Mouse (Mus musculus): ENCODE data around the gene Sqor. TPM values are rescaled to one million over a fixed set of nuclear protein-coding genes. Genes with fewer than 3 reads are reported as not detected.

Gene Sqor
- 10 to 100 TPM; 38.0 to 46.5 (median 43.7) TPM for total RNA-seq (2022)

GRCm38 (mm10) chr2:122765071-122765793, at the start of gene Sqor:
TSS of gene Sqor (plus strand) at chr2:122765237.
- DNase-seq (ENCODE audit: low spot score in 2 of 2): peak; percentile 63 to 69

DNA sequence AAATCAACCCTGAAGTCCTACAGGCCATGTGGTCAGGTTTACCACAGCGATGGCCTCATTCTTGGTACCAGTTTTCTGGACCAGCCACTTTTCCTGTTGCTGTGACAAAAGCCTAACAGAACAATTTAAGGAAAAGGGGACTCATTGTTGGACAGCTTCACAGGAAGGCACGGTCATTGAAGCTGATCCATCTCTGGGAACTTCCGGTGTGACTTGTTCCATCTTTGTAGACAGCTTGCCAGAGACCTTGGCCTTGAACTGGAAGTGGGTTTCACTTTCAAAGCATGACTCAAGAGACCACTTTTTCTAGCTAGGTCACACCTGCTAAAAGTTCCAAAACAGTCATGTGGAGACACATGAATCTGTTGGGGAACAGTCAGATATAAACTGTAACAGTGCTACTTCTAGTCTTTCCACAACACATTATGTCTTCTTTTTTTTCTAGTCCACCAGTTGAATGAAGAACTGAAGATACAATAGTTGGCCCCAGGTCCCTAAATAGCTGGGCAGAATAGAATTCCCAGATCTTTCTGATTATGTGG, 48.7 kb upstream of the Sqor start:
- DNase-seq (ENCODE audit: low spot score in 2 of 2): no peak

DNA sequence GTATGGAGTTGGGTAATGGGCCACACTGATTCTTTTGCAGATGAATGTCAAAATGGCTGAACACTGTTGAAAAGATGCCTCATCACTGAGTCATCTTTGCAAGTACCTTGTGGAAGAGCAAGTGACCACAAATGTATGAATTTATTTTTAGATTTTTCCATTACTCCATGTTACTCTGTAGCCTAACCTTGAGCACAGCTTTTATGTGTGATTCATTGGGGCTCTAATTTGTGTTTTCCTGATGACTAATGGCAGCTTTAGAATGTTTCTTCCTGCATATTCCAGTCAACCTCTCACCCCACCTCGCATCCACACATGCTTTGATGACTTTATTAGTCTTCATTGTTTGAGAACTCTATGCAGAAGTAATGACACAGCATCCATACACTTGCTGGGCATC, 45.8 kb upstream of the Sqor start:
- DNase-seq (ENCODE audit: low spot score in 2 of 2): no peak

- DNase-seq (ENCODE audit: low spot score in 2 of 2): no peak
Observed at GRCm38 (mm10) chr2:122720564-122720963, 44.5 kb upstream of the Sqor start.

DNA sequence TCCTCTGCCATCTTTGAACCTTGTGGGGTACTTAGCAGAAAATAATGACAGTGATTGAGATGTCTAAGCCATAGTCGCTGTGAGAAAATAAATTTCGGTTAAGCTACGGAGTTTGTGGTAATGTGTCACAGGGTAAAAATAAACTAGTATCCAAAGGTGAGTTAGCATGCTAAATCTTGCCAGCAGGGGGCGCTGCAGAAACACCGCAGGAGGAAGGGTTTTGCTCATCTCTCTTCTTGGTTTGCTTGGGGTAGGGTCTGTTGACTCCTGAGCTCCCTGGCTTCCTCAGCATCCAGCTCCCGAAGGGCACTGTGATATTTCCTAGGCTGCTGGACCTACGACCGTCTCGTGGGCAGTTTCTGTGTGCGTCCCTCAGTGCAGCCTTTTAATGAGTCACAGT, 39.4 kb upstream of the Sqor start:
- peak; percentile 22 to 31 for DNase-seq (ENCODE audit: low spot score in 2 of 2)

GRCm38 (mm10) chr2:122731456-122731855, 33.6 kb upstream of the Sqor start:
- DNase-seq (ENCODE audit: low spot score in 2 of 2): no peak

- peak; percentile 81 to 85 for DNase-seq (ENCODE audit: low spot score in 2 of 2)
Observed at GRCm38 (mm10) chr2:122737894-122738830, 26.9 kb upstream of the Sqor start, which contains the start of gene Bloc1s6. TSS of gene Bloc1s6 (plus strand) at chr2:122738503.

DNA sequence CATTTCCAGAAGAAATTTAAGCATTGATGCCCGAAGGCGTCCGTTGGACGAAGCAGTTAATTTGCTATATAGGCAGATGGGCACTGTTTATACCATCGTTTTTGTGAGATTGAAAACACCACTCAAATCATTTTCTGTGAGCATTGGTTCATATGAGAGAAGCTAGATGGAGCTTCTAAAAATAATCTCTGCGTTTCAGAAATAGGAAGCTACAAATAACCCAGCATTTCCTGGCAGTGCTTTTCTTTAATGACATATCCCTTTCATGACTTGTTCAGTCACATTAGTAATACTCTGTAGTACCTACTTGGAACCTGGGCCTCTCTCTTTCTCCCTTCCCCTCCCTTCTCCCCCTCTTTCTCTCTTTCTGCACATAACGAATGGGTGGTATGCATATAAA, 26.0 kb upstream of the Sqor start:
- DNase-seq (ENCODE audit: low spot score in 2 of 2): no peak

- no peak for DNase-seq (ENCODE audit: low spot score in 2 of 2)
Observed at GRCm38 (mm10) chr2:122746461-122746860, 18.6 kb upstream of the Sqor start.

- DNase-seq (ENCODE audit: low spot score in 2 of 2): peak in 1 of 2 experiments; percentile 12
Observed at GRCm38 (mm10) chr2:122753739-122754343, 11.2 kb upstream of the Sqor start.

GRCm38 (mm10) chr2:122759791-122760190, 5.2 kb upstream of the Sqor start:
- DNase-seq (ENCODE audit: low spot score in 2 of 2): no peak

DNA sequence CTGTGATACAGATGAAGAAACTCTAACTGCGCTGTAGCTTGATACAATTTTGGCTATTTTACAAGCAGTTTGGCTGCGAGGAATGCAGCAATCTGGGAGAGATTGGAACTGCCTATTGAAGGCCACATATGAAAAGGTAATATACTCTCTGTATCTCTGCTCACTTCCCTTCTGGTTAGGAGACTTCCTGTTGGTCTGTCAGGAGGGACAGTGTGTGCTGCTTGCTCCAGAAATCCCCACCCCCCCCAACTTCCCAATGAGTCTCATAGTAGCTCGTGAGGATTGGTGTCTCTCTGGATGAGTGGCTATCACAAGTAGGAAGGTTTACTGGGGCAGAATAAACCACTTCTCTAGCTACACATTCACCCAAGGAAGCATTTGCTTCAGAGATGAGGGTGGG, 2.0 kb upstream of the Sqor start:
- no peak for DNase-seq (ENCODE audit: low spot score in 2 of 2)

DNA sequence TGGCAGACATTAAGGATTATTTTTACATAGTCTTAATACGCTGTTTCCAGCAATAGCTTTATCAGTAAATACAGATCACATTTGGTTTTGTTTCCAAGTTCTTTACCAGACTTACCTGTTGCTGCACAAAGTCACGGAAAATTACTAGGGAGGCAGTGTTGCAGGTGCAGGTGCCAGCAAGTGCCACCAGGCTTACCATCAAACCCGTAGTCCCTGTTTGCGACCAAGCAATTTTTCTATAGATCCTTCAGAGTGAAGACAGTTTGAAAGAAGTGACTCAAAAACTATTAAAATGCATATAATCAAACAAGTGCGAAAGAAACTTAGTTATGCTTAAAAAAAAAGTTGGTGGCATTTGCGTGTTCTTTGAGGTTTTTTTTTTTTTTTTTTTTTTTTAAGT, 511 bp upstream of the Sqor start:
- DNase-seq (ENCODE audit: low spot score in 2 of 2): no peak

DNA sequence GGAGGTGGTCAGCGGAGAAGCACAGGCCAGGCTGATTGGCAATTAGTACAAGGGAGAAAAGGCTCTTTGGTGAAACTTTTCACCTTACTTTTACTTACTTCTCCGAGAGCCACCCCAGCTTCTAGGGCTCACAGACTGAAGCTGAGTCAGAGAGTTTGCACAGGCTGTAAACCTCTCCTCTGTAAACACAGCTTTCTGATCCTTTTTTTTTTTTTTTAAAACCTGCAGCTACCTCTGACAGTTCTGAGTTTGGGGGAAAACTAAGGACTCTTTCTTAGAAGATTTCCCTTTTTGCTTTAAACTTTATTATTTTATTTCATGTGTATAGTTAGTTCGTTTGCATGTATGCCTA, 733 bp downstream of the Sqor start:
- no peak for DNase-seq (ENCODE audit: low spot score in 2 of 2)

- DNase-seq (ENCODE audit: low spot score in 2 of 2): peak in 1 of 2 experiments; percentile 4
Observed at GRCm38 (mm10) chr2:122771002-122771401, 6.0 kb downstream of the Sqor start.

DNA sequence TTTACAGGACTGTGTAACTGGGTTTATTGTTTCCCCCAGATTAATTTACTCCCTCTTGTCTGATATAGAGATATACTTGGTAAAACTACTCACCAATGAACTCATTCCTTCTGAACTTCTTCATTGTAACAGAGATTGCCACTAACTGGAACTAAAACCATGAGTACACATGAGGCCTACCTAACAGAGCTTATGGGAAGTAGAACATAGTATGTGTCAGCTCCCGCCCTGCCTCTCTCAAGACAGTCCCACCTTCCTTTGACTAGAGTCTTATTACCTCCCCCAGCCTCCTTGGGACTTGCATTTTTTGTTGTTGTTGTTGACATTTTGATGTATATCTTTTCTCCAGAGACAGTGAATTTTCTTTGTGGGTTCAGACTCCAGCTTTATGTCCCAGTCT, 7.9 kb downstream of the Sqor start:
- no peak for DNase-seq (ENCODE audit: low spot score in 2 of 2)

DNA sequence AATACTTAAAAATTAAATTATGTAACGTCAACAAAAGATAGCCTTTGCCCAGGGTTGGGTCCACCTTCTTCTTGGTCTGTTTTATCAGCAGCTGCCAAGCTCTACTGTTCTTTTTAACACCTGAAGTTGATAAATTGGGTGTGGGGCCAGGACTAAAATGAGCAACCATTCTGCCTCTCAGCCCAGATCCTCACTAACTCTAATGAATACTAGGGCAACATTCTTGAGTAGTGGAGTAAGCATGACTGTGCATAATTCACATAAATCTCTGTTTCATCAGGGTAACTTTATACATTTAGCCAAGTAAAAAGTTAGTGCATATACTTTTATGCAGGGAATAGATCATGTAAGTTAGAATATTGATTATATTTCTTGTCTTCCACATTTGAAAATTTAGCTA, 10.5 kb downstream of the Sqor start:
- no peak for DNase-seq (ENCODE audit: low spot score in 2 of 2)

DNA sequence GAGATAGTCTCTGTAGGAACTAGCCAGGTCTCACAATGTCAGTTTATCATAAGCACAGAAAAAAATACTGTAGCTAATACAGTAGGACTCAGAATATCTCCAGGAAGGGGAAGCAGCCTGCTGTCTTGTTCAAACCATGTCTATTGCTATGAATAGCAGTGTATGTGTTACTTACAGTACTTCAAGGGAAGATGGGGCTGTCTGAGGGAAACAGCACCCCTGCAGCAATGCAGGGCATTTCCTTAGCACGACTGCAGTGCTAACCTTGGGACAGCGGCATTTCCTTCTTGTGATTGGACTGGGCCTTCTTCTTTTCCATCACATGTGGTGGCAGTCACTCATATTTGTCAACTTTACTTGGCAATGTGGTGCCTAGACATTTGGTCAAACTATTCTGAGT, 11.8 kb downstream of the Sqor start:
- DNase-seq (ENCODE audit: low spot score in 2 of 2): no peak

GRCm38 (mm10) chr2:122779967-122780366, 14.9 kb downstream of the Sqor start:
- no peak for DNase-seq (ENCODE audit: low spot score in 2 of 2)

DNA sequence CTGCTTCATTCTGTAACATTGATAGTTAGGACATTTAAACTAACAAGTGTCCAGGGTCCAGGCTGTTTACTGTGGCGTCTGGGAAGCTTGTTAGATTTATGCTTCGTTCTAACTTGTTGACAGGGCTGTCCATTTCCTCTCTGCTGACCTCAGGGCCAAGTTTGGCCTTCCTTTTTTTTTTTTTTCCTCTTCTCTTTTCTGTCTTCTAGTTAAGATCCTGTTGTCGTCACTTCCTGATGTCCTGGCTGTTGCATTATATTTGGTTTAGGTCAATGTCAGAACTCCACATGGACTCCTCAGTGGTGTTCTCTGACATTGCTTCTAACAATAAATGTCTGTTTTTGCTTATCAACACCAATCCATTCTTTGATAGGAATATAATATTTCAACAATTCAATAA, 15.4 kb downstream of the Sqor start:
- DNase-seq (ENCODE audit: low spot score in 2 of 2): no peak

DNA sequence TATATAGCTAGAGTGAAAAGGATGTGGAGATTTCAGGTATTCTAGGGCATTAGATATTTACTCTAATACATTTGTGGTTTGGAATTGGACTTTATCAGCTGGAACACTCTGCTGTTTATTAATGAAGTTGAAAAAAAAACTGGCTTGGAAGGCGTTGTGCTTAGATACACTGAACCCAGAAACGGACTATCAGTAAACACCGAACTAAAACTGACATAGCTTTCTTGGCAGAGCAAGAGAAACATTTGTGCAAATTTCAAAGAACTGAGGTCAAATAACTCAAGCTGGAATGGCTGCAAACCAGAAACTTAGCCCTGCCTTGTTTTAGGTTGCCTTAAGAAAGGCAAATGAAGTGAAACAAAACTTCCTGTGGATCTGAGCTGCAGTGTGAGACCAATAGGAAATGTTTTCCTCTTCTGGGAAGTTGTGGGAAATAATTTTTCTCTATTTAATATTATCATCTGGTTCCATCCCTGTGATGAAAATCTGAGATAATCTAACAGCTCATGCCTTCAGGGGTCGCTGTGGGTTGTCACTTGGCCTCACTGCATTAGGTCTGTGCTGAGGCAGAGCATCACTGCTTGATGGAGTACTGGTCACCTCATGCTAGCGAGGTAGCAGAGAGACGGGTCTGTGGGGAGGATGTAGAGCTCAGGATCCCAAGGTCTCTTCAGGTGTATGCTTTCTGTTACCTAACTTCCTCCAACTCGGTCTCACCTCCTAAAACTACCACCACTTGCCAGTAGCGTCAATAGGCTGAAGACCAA, 16.7 kb downstream of the Sqor start:
- no peak for DNase-seq (ENCODE audit: low spot score in 2 of 2)
